Mouse (Mus musculus) heart, embryonic 12.5 days (tissue): ENCODE data around the gene Rpl7a. TPM values are rescaled to one million over a fixed set of nuclear protein-coding genes. Genes with fewer than 3 reads are reported as not detected.
A peak's percentile ranks its signal among the peaks of the same experiment; 100 is the strongest.

Source experiments
- ATAC-seq: fragments of 200-750 bp; cut with Nextera tagmentation; 2 replicates; pipeline ENCODE4 v1.8.0; 2017; ENCODE audit warnings: moderate TSS enrichment, moderate library complexity; ENCODE audit not compliant: insufficient number of reproducible peaks, low FRiP score
- H3K27ac ChIP-seq: fragments of 300-500 bp; sonication (generic); 2 replicates; pipeline ENCODE4 v1.5.1; 2016; ENCODE audit warnings: mild to moderate bottlenecking, moderate library complexity; ENCODE audit not compliant: poor library complexity, severe bottlenecking
- H3K27me3 ChIP-seq: fragments of 300-500 bp; sonication (generic); replicated peaks from 2 replicates; pipeline ENCODE4 v1.6.1; 2016; ENCODE audit warnings: mild to moderate bottlenecking, moderate library complexity
- H3K36me3 ChIP-seq: fragments of 300-500 bp; sonication (generic); 2 replicates; pipeline ENCODE4 v1.6.1; 2016; ENCODE audit warnings: mild to moderate bottlenecking, moderate library complexity
- H3K4me1 ChIP-seq: fragments of 300-500 bp; sonication (generic); replicated peaks from 2 replicates; pipeline ENCODE4 v1.6.1; 2016; ENCODE audit warnings: mild to moderate bottlenecking
- H3K4me2 ChIP-seq: fragments of 300-500 bp; sonication (generic); 2 replicates; pipeline ENCODE4 v1.6.1; 2016; ENCODE audit warnings: mild to moderate bottlenecking, moderate library complexity
- H3K4me3 ChIP-seq: fragments of 300-500 bp; sonication (generic); 2 replicates; pipeline ENCODE4 v1.5.1; 2016; ENCODE audit warnings: mild to moderate bottlenecking
- H3K9ac ChIP-seq: fragments of 300-500 bp; sonication (generic); 2 replicates; pipeline ENCODE4 v1.6.1; 2016; ENCODE audit warnings: mild to moderate bottlenecking, moderate library complexity
- H3K9me3 ChIP-seq: fragments of 300-500 bp; sonication (generic); replicated peaks from 2 replicates; pipeline ENCODE4 v1.6.1; 2016; ENCODE audit warnings: mild to moderate bottlenecking, moderate library complexity
- WGBS: fragments of 180-500 bp; shearing (Covaris S2); methylation state at CpG from one replicate; pipeline ENCODE4 v1.1.7; 2016; 5-methylcytosine and 5-hydroxymethylcytosine counted together
- polyA plus RNA-seq: library from polyadenylated mRNA; unstranded; fragments of >200 nt; fragmentation: Nextera tagmentation; extraction: Ambion mirVana; gene quantifications from 2 replicates; pipeline ENCODE4 v1.2.1, GENCODE M21; 2016

Gene Rpl7a
- polyA plus RNA-seq, 1 experiment from 2014 or later, result 333 TPM

GRCm38 (mm10) chr2:26936425-26936824 is 25.9 kb downstream of the Rpl7a start:
- ATAC-seq, result no peak
- H3K9ac ChIP-seq, result no peak overlapping the region
- no peak overlapping the region for H3K4me2 ChIP-seq
- no peaks in the 10 kb centered on the region for H3K27me3 ChIP-seq
- H3K9me3 ChIP-seq, result no peaks in the 10 kb centered on the region
- H3K4me1 ChIP-seq, result peaks cover 11% of the 10 kb centered on the region
- 44% methylated on average over 1 of the region's 1 CpGs for WGBS
- H3K36me3 ChIP-seq, result peaks cover 5% of the 10 kb centered on the region
- no peak overlapping the region for H3K4me3 ChIP-seq
- no peak overlapping the region for H3K27ac ChIP-seq

- peak; percentile 57; the same call in 1 of the 2 replicates for ATAC-seq
- H3K36me3 ChIP-seq, result 0 out of 2 replicates have a peak, but pooled peaks cover 2% of the 10 kb centered on the region
- H3K4me1 ChIP-seq, result no peaks in the 10 kb centered on the region
- H3K4me2 ChIP-seq, result no peak overlapping the region
- H3K27ac ChIP-seq, result no peak overlapping the region
- H3K9ac ChIP-seq, result no peak overlapping the region
- H3K27me3 ChIP-seq, result 0 out of 2 replicates have a peak, but pooled peaks cover 3% of the 10 kb centered on the region
- WGBS, result 34% methylated on average over 5 of the region's 5 CpGs
- no peak overlapping the region for H3K4me3 ChIP-seq
- H3K9me3 ChIP-seq, result no peaks in the 10 kb centered on the region
These were observed 31.0 kb downstream of the Rpl7a start for GRCm38 (mm10) chr2:26941539-26941938.

- 0 out of 2 replicates have a peak, but pooled peaks cover 6% of the 10 kb centered on the region for H3K36me3 ChIP-seq
- H3K9me3 ChIP-seq, result no peaks in the 10 kb centered on the region
- H3K27ac ChIP-seq, result no peak overlapping the region
- ATAC-seq, result no peak
- 0 out of 2 replicates have a peak, but pooled peaks cover 3% of the 10 kb centered on the region for H3K27me3 ChIP-seq
- H3K4me3 ChIP-seq, result no peak overlapping the region
- H3K4me1 ChIP-seq, result no peaks in the 10 kb centered on the region
- no peak overlapping the region for H3K9ac ChIP-seq
- H3K4me2 ChIP-seq, result no peak overlapping the region
- WGBS, result 64% methylated on average over 3 of the region's 3 CpGs
These were observed 32.7 kb downstream of the Rpl7a start for GRCm38 (mm10) chr2:26943253-26943652.

- Histone ChIP-seq H3K27me3 (0 out of 2 replicates have a peak, but pooled peaks cover 2% of the 10 kb centered on the region), H3K4me1 (no peaks in the 10 kb centered on the region), H3K9me3 (no peaks in the 10 kb centered on the region), H3K4me2 (no peak overlapping the region), H3K27ac (no peak overlapping the region), H3K9ac (no peak overlapping the region), H3K4me3 (no peak overlapping the region), H3K36me3 (peaks cover 66% of the 10 kb centered on the region)
- no peak for ATAC-seq
- WGBS, result 82% methylated on average over 2 of the region's 2 CpGs
These were observed 39.8 kb downstream of the Rpl7a start for GRCm38 (mm10) chr2:26950411-26950810.

GRCm38 (mm10) chr2:26951346-26951905 is 40.9 kb downstream of the Rpl7a start:
- Histone ChIP-seq H3K27me3 (no peaks in the 10 kb centered on the region), H3K9me3 (no peaks in the 10 kb centered on the region), H3K9ac (no peak overlapping the region), H3K4me3 (no peak overlapping the region), H3K4me1 (no peaks in the 10 kb centered on the region), H3K4me2 (no peak overlapping the region), H3K36me3 (peaks cover 75% of the 10 kb centered on the region), H3K27ac (no peak overlapping the region)
- no peak for ATAC-seq
- 86% methylated on average over 8 of the region's 8 CpGs for WGBS

GRCm38 (mm10) chr2:26952193-26952592 is 41.6 kb downstream of the Rpl7a start:
- H3K27me3 ChIP-seq, result no peaks in the 10 kb centered on the region
- 87% methylated on average over 4 of the region's 4 CpGs for WGBS
- no peak for ATAC-seq
- H3K9me3 ChIP-seq, result no peaks in the 10 kb centered on the region
- H3K4me1 ChIP-seq, result no peaks in the 10 kb centered on the region
- no peak overlapping the region for H3K9ac ChIP-seq
- no peak overlapping the region for H3K4me2 ChIP-seq
- H3K4me3 ChIP-seq, result no peak overlapping the region
- H3K36me3 ChIP-seq, result peaks cover 78% of the 10 kb centered on the region
- H3K27ac ChIP-seq, result no peak overlapping the region

- Histone ChIP-seq H3K4me1 (no peaks in the 10 kb centered on the region), H3K36me3 (peaks cover 85% of the 10 kb centered on the region), H3K4me2 (no peak overlapping the region), H3K9ac (no peak overlapping the region), H3K9me3 (no peaks in the 10 kb centered on the region), H3K27ac (no peak overlapping the region), H3K4me3 (no peak overlapping the region), H3K27me3 (no peaks in the 10 kb centered on the region)
- no peak for ATAC-seq
- WGBS, result 82% methylated on average over 8 of the region's 8 CpGs
These were observed 42.3 kb downstream of the Rpl7a start for GRCm38 (mm10) chr2:26952866-26953265.

GRCm38 (mm10) chr2:26954735-26955395 is 44.3 kb downstream of the Rpl7a start:
- Histone ChIP-seq H3K36me3 (peaks cover 92% of the 10 kb centered on the region), H3K4me1 (no peaks in the 10 kb centered on the region), H3K27me3 (no peaks in the 10 kb centered on the region), H3K9ac (no peak overlapping the region), H3K27ac (no peak overlapping the region), H3K9me3 (no peaks in the 10 kb centered on the region), H3K4me3 (no peak overlapping the region), H3K4me2 (no peak overlapping the region)
- 86% methylated on average over 2 of the region's 2 CpGs for WGBS
- no peak for ATAC-seq

GRCm38 (mm10) chr2:26956811-26957487 is 46.4 kb downstream of the Rpl7a start:
- Histone ChIP-seq H3K9me3 (no peaks in the 10 kb centered on the region), H3K27ac (no peak overlapping the region), H3K4me1 (peaks cover 6% of the 10 kb centered on the region; the same call in 1 of the 2 replicates), H3K27me3 (no peaks in the 10 kb centered on the region), H3K36me3 (peaks cover 94% of the 10 kb centered on the region), H3K9ac (no peak overlapping the region), H3K4me2 (no peak overlapping the region), H3K4me3 (no peak overlapping the region)
- 91% methylated on average over 12 of the region's 12 CpGs for WGBS
- ATAC-seq, result no peak

- 91% methylated on average over 2 of the region's 2 CpGs for WGBS
- no peak overlapping the region for H3K9ac ChIP-seq
- no peaks in the 10 kb centered on the region for H3K27me3 ChIP-seq
- H3K4me2 ChIP-seq, result no peak overlapping the region
- H3K9me3 ChIP-seq, result no peaks in the 10 kb centered on the region
- no peak for ATAC-seq
- no peak overlapping the region for H3K27ac ChIP-seq
- H3K4me1 ChIP-seq, result peaks cover 11% of the 10 kb centered on the region; the same call in 1 of the 2 replicates
- no peak overlapping the region for H3K4me3 ChIP-seq
- H3K36me3 ChIP-seq, result peaks cover 94% of the 10 kb centered on the region
These were observed 46.9 kb downstream of the Rpl7a start for GRCm38 (mm10) chr2:26957488-26957859.

- peaks cover 62% of the 10 kb centered on the region for H3K36me3 ChIP-seq
- no peak overlapping the region for H3K4me2 ChIP-seq
- no peaks in the 10 kb centered on the region for H3K9me3 ChIP-seq
- no peak overlapping the region for H3K4me3 ChIP-seq
- no peak overlapping the region for H3K27ac ChIP-seq
- ATAC-seq, result no peak
- no peaks in the 10 kb centered on the region for H3K27me3 ChIP-seq
- 71% methylated on average over 4 of the region's 4 CpGs for WGBS
- peaks cover 27% of the 10 kb centered on the region for H3K4me1 ChIP-seq
- H3K9ac ChIP-seq, result no peak overlapping the region
These were observed 50.2 kb downstream of the Rpl7a start for GRCm38 (mm10) chr2:26960756-26961155.
